Mouse (Mus musculus) MEL (cell line): ENCODE data around the gene Tmem116. TPM values are rescaled to one million over a fixed set of nuclear protein-coding genes. Genes with fewer than 3 reads are reported as not detected.

Source experiments
- DNase-seq: peaks from one replicate; pipeline ENCODE4 v3.0.0; 2011; ENCODE audit warnings: low read depth, low spot score
- H3K27ac ChIP-seq: 2 replicates; pipeline ENCODE4 v1.5.1; 2012; ENCODE audit warnings: low read depth, mild to moderate bottlenecking, control low read depth, low read length, moderate library complexity; ENCODE audit not compliant: control insufficient read depth
- H3K27me3 ChIP-seq, 2 experiments: fragments of 150-350 bp in 1 of 2; sonication (generic) in 1 of 2; 2 replicates each; pipeline ENCODE4 v1.6.1; 2012; ENCODE audit warnings: low read length in 2 of 2, mild to moderate bottlenecking in 2 of 2, improper control_type of control experiment in 1 of 2, moderate library complexity in 1 of 2; ENCODE audit not compliant: insufficient read depth in 2 of 2, control insufficient read depth in 1 of 2
- H3K36me3 ChIP-seq, 2 experiments: 2 replicates each; pipeline ENCODE4 v1.6.1; 2012 to 2014; ENCODE audit warnings: low read length in 2 of 2, improper control_type of control experiment in 1 of 2, inconsistent platforms in 1 of 2, mild to moderate bottlenecking in 1 of 2; ENCODE audit not compliant: insufficient read depth in 2 of 2, control insufficient read depth in 1 of 2
- H3K4me1 ChIP-seq, 2 experiments: fragments of 150-350 bp in 1 of 2; sonication (generic) in 1 of 2; 2 replicates each; pipeline ENCODE4 v1.6.1; 2012; ENCODE audit warnings: low read length in 2 of 2, improper control_type of control experiment in 1 of 2, mild to moderate bottlenecking in 1 of 2; ENCODE audit not compliant: insufficient read depth in 2 of 2, control insufficient read depth in 1 of 2
- H3K4me3 ChIP-seq, 2 experiments: fragments of 150-350 bp in 1 of 2; sonication (generic) in 1 of 2; 2 replicates each; pipeline ENCODE4 v1.5.1; 2012; ENCODE audit warnings: low read depth in 2 of 2, low read length in 2 of 2, mild to moderate bottlenecking in 2 of 2, moderate library complexity in 2 of 2, control low read depth in 1 of 2, improper control_type of control experiment in 1 of 2; ENCODE audit not compliant: control insufficient read depth in 1 of 2, insufficient read depth in 1 of 2
- H3K79me2 ChIP-seq: 2 replicates; pipeline ENCODE4 v1.6.1; 2012; ENCODE audit warnings: mild to moderate bottlenecking, low read length, moderate library complexity; ENCODE audit not compliant: control insufficient read depth, poor library complexity, insufficient read depth
- H3K9ac ChIP-seq: 2 replicates; pipeline ENCODE4 v1.6.1; 2012; ENCODE audit warnings: low read depth, mild to moderate bottlenecking, control low read depth, low read length, moderate library complexity; ENCODE audit not compliant: control insufficient read depth, poor library complexity, severe bottlenecking
- H3K9me3 ChIP-seq: fragments of 150-350 bp; sonication (generic); replicated peaks from 2 replicates; pipeline ENCODE4 v1.6.1; 2012; ENCODE audit warnings: mild to moderate bottlenecking, low read length, improper control_type of control experiment, moderate library complexity; ENCODE audit not compliant: insufficient read depth
- BHLHE40 ChIP-seq: IDR thresholded peaks from 2 replicates; pipeline ENCODE4 v1.6.1; 2012; ENCODE audit warnings: low read depth, mild to moderate bottlenecking, inconsistent platforms, low read length, improper control_type of control experiment, borderline replicate concordance
- CHD1 ChIP-seq: IDR thresholded peaks from 2 replicates; pipeline ENCODE4 v1.6.1; 2012; ENCODE audit warnings: low read depth, mild to moderate bottlenecking, inconsistent platforms, low read length, improper control_type of control experiment
- CHD2 ChIP-seq: IDR thresholded peaks from 2 replicates; pipeline ENCODE4 v1.6.1; 2011; ENCODE audit warnings: low read length, improper control_type of control experiment
- E2F4 ChIP-seq: IDR thresholded peaks from 2 replicates; pipeline ENCODE4 v1.6.1; 2011; ENCODE audit warnings: low read depth, low read length, improper control_type of control experiment, borderline replicate concordance
- ELF1 ChIP-seq: IDR thresholded peaks from 2 replicates; pipeline ENCODE4 v1.6.1; 2014; ENCODE audit warnings: low read depth, mild to moderate bottlenecking, inconsistent platforms, low read length, improper control_type of control experiment, moderate library complexity
- EP300 ChIP-seq, 2 experiments: IDR thresholded peaks; 2 replicates each; pipeline ENCODE4 v1.6.1; 2011; ENCODE audit warnings: improper control_type of control experiment in 2 of 2, low read length in 2 of 2, low read depth in 1 of 2, mild to moderate bottlenecking in 1 of 2
- JUND ChIP-seq: IDR thresholded peaks from 2 replicates; pipeline ENCODE4 v1.6.1; 2011; ENCODE audit warnings: low read depth, mild to moderate bottlenecking, improper control_type of control experiment, low read length
- KAT2A ChIP-seq: conservative IDR thresholded peaks from 2 replicates; pipeline ENCODE4 v1.6.1; 2012; ENCODE audit warnings: low read depth, low read length, improper control_type of control experiment, inconsistent platforms
- MAX ChIP-seq: IDR thresholded peaks from 2 replicates; pipeline ENCODE4 v1.6.1; 2011; ENCODE audit warnings: low read length, improper control_type of control experiment
- MAZ ChIP-seq: IDR thresholded peaks from 2 replicates; pipeline ENCODE4 v1.6.1; 2012; ENCODE audit warnings: low read depth, mild to moderate bottlenecking, inconsistent platforms, low read length, improper control_type of control experiment
- MXI1 ChIP-seq: IDR thresholded peaks from 2 replicates; pipeline ENCODE4 v1.6.1; 2011; ENCODE audit warnings: mild to moderate bottlenecking, low read depth, low read length, improper control_type of control experiment
- NELFE ChIP-seq: IDR thresholded peaks from 2 replicates; pipeline ENCODE4 v1.6.1; 2011; ENCODE audit warnings: low read depth, low read length, improper control_type of control experiment
- NRF1 ChIP-seq: IDR thresholded peaks from 2 replicates; pipeline ENCODE4 v1.6.1; 2014; ENCODE audit warnings: low read depth, mild to moderate bottlenecking, inconsistent platforms, low read length, improper control_type of control experiment, moderate library complexity; ENCODE audit not compliant: poor library complexity, insufficient read depth, severe bottlenecking
- POLR2AphosphoS2 ChIP-seq: IDR thresholded peaks from 2 replicates; pipeline ENCODE4 v1.6.1; 2011; ENCODE audit warnings: low read length, improper control_type of control experiment
- POLR2AphosphoS5 ChIP-seq: IDR thresholded peaks from 2 replicates; pipeline ENCODE4 v1.6.1; 2012; ENCODE audit warnings: low read depth, borderline replicate concordance, mild to moderate bottlenecking, inconsistent platforms, low read length, moderate library complexity, mixed read lengths
- RAD21 ChIP-seq: IDR thresholded peaks from 2 replicates; pipeline ENCODE4 v1.6.1; 2011; ENCODE audit warnings: mild to moderate bottlenecking, low read depth, low read length, improper control_type of control experiment
- RCOR1 ChIP-seq: IDR thresholded peaks from 2 replicates; pipeline ENCODE4 v1.6.1; 2012; ENCODE audit warnings: low read depth, mild to moderate bottlenecking, inconsistent platforms, low read length, improper control_type of control experiment
- SIN3A ChIP-seq: IDR thresholded peaks from 2 replicates; pipeline ENCODE4 v1.6.1; 2012; ENCODE audit warnings: low read length, improper control_type of control experiment, inconsistent platforms
- SMC3 ChIP-seq: IDR thresholded peaks from 2 replicates; pipeline ENCODE4 v1.6.1; 2011; ENCODE audit warnings: low read depth, low read length, improper control_type of control experiment
- TAL1 ChIP-seq: IDR thresholded peaks from 2 replicates; pipeline ENCODE4 v1.6.1; 2012; ENCODE audit warnings: mild to moderate bottlenecking, inconsistent platforms, low read length, moderate library complexity, mixed read lengths
- TBP ChIP-seq: IDR thresholded peaks from 2 replicates; pipeline ENCODE4 v1.8.0; 2011; ENCODE audit warnings: low read depth, low read length, improper control_type of control experiment
- USF1 ChIP-seq: IDR thresholded peaks from 2 replicates; pipeline ENCODE4 v1.6.1; 2014; ENCODE audit warnings: low read depth, mild to moderate bottlenecking, inconsistent platforms, low read length, improper control_type of control experiment, moderate library complexity
- USF2 ChIP-seq, 2 experiments: IDR thresholded peaks; 2 replicates each; pipeline ENCODE4 v1.6.1; 2011 to 2012; ENCODE audit warnings: improper control_type of control experiment in 2 of 2, low read length in 2 of 2, borderline replicate concordance in 1 of 2, inconsistent platforms in 1 of 2, low read depth in 1 of 2, mild to moderate bottlenecking in 1 of 2; ENCODE audit not compliant: insufficient read depth in 1 of 2
- ZKSCAN1 ChIP-seq: IDR thresholded peaks from 2 replicates; pipeline ENCODE4 v1.6.1; 2012; ENCODE audit warnings: low read depth, mild to moderate bottlenecking, inconsistent platforms, low read length, improper control_type of control experiment, moderate library complexity
- ZMIZ1 ChIP-seq: IDR thresholded peaks from 2 replicates; pipeline ENCODE4 v1.6.1; 2012; ENCODE audit warnings: low read depth, mild to moderate bottlenecking, inconsistent platforms, low read length, improper control_type of control experiment, moderate library complexity
- polyA plus RNA-seq, 2 experiments: library from polyadenylated mRNA; stranded (reverse) in 1 of 2; unstranded in 1 of 2; fragments of >175 nt in 1 of 2; fragments of >200 nt in 1 of 2; gene quantifications; 2 replicates each; pipeline versions ENCODE4 v1.2.1 to v1.2.4; 2012; ENCODE audit warnings: low replicate concordance in 2 of 2, low read depth in 1 of 2; ENCODE audit not compliant: insufficient read length in 2 of 2, insufficient read depth in 1 of 2, missing spikeins in 1 of 2
- total RNA-seq: library from RNA; depleted of rRNA; stranded (reverse); fragments of 300-350 nt; gene quantifications from 2 replicates; pipeline ENCODE4 v1.2.3, GENCODE M21; 2012

Gene Tmem116
- total and polyA plus RNA-seq, 3 experiments, result 1.7 to 2.6 TPM; not detected in 1

DNA sequence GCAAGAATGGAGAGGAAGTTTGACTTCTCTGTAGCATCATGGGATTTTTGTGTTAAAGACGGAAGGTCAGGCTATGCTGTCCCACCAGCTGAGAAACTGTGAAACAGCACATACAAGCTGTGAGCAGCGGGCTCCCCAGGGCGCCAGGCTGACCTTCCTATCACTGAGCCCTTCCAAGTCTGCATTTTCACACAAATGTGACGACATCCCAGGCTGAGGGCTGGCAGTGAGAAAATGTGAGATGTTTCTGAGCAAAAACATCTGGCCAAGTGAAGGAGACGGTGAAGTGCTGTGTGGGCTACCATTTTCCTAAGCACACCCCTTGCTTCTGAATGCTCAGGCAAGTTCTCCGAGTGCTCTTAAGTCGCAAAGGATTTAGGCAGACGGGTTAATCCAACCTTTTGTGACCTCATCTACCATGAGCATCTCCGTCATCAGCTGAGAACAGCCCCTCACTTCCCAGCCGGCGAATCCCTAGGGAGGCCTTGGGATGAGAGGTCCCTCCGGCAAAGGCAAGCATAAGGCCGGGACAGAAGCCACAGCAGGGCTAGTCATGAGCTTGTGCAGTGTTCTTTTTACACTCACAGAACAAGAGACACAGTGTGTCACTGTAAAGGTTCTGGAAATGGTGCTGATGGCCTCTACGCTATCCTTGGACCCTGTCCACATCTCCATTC lies 74.2 kb downstream of the Tmem116 start:
- H3K9ac ChIP-seq, result no peak overlapping the region
- DNase-seq, result no peak
- H3K4me3 ChIP-seq, result no peak overlapping the region
- H3K27ac ChIP-seq, result no peak overlapping the region
- H3K79me2 ChIP-seq, result no peaks in the 10 kb centered on the region
- TF ChIP-seq NRF1 (no peak), E2F4 (no peak), USF2 (IDR thresholded peaks at IDR 0.05; ENCODE audit: borderline replicate concordance in 1 of 2, insufficient read depth in 1 of 2, low read depth in 1 of 2, low read length in 2 of 2) (no peak), ELF1 (no peak), ZMIZ1 (no peak), POLR2AphosphoS5 (no peak), BHLHE40 (no peak)
- TF ChIP-seq, all 39 proteins: peak for 0
- no peaks in the 10 kb centered on the region for H3K4me1 ChIP-seq
- no peaks in the 10 kb centered on the region for H3K9me3 ChIP-seq
- no peaks in the 10 kb centered on the region for H3K27me3 ChIP-seq
- H3K36me3 ChIP-seq, result peaks cover 0 to 14% of the 10 kb centered on the region in 2 experiments; a peak in 2 of 4 replicates

DNA sequence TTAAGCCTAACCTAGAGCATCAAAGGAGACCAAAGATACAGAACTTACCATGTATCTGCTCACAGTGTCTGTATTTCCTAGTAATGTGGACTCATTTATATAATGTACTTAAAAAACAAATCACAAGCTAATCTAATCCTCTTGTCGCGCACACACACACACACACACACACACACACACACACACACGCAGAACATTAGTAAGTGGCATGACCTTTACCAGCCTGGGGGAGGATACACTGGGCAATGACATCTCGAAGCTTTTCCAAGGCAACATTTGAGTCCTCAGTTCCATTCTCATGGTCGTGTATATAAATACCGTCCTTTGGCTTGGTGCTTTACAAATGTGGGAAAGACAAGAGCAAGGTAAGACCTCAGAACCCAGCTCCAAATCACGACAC lies 74.8 kb downstream of the Tmem116 start:
- H3K36me3 ChIP-seq, result peaks cover 0 to 14% of the 10 kb centered on the region in 2 experiments; a peak in 2 of 4 replicates
- H3K4me3 ChIP-seq, result no peak overlapping the region
- TF ChIP-seq TBP (no peak), TAL1 (no peak), SIN3A (no peak), MAZ (no peak), USF1 (no peak), MXI1 (no peak), ELF1 (no peak), SMC3 (no peak), CHD1 (no peak), RAD21 (no peak), EP300 (IDR thresholded peaks at IDR 0.05; ENCODE audit: low read depth in 1 of 2, low read length in 2 of 2) (no peak), NELFE (no peak), POLR2AphosphoS2 (no peak), JUND (no peak), RCOR1 (no peak), MAX (no peak), CHD2 (no peak), ZKSCAN1 (no peak), KAT2A (no peak)
- TF ChIP-seq, all 39 proteins: peak for 0
- Histone ChIP-seq H3K27me3 (no peaks in the 10 kb centered on the region), H3K9me3 (no peaks in the 10 kb centered on the region), H3K9ac (no peak overlapping the region), H3K4me1 (no peaks in the 10 kb centered on the region), H3K27ac (no peak overlapping the region), H3K79me2 (no peaks in the 10 kb centered on the region)
- no peak for DNase-seq
